Mouse (Mus musculus): ENCODE results near the gene Areg. TPM values are rescaled to one million over a fixed set of nuclear protein-coding genes. Genes with fewer than 3 reads are reported as not detected.
A peak's percentile ranks its signal among the peaks of the same experiment; 100 is the strongest.

The Areg gene
- 4.0 and 6.5 TPM in 2 replicates for polyA plus RNA-seq (2015; fragmentation: Nextera tagmentation; extraction: Ambion mirVana)

- peak within 1 kb of the TSS; percentile 56 for H3K4me3 ChIP-seq (replicated peaks; ENCODE audit: low read length)
- peaks cover 3% of the 10 kb centered on the region; the same call in 1 of the 2 replicates for H3K27me3 ChIP-seq (ENCODE audit: control insufficient read depth, insufficient read depth, low read length)
- no peaks in the 10 kb centered on the region for H3K36me3 ChIP-seq (ENCODE audit: control insufficient read depth, insufficient read depth, low read length)
- H3K9me3 ChIP-seq (replicated peaks; ENCODE audit: control insufficient read depth, low read length), result no peaks in the 10 kb centered on the region
- under 1% methylated on average over 44 of the region's 44 CpGs for WGBS
- peak; percentile 83 for ATAC-seq (ENCODE audit: insufficient read depth, low FRiP score)
- peak within 1 kb of the TSS; percentile 78 for H3K4me2 ChIP-seq (ENCODE audit: low read depth, low read length)
- no peak within 1 kb of the TSS for H3K27ac ChIP-seq (ENCODE audit: low read length)
- peak within 1 kb of the TSS; percentile 68 for H3K9ac ChIP-seq (ENCODE audit: low read length)
- H3K4me1 ChIP-seq (ENCODE audit: control insufficient read depth, insufficient read depth, low read length), result 0 out of 2 replicates have a peak, but pooled peaks cover 6% of the 10 kb centered on the region
These were observed at the start of gene Areg for GRCm38 (mm10) chr5:91139446-91139873. Gene Areg, plus strand, starts transcription at chr5:91139599.

GRCm38 (mm10) chr5:91090301-91090700 lies 49.1 kb upstream of the Areg start:
- H3K27ac ChIP-seq (ENCODE audit: low read length), result no peak overlapping the region
- no peak for ATAC-seq (ENCODE audit: insufficient read depth, low FRiP score)
- H3K27me3 ChIP-seq (ENCODE audit: control insufficient read depth, insufficient read depth, low read length), result no peaks in the 10 kb centered on the region
- H3K36me3 ChIP-seq (ENCODE audit: control insufficient read depth, insufficient read depth, low read length), result no peaks in the 10 kb centered on the region
- no peaks in the 10 kb centered on the region for H3K9me3 ChIP-seq (replicated peaks; ENCODE audit: control insufficient read depth, low read length)
- WGBS, result 81% methylated on average over 3 of the region's 3 CpGs
- no peak overlapping the region for H3K9ac ChIP-seq (ENCODE audit: low read length)
- no peak overlapping the region for H3K4me3 ChIP-seq (replicated peaks; ENCODE audit: low read length)
- no peak overlapping the region for H3K4me2 ChIP-seq (ENCODE audit: low read depth, low read length)
- H3K4me1 ChIP-seq (ENCODE audit: control insufficient read depth, insufficient read depth, low read length), result no peaks in the 10 kb centered on the region

GRCm38 (mm10) chr5:91097911-91098614 lies 41.3 kb upstream of the Areg start:
- peak overlapping the region; percentile 76 for H3K27ac ChIP-seq (ENCODE audit: low read length)
- H3K9ac ChIP-seq (ENCODE audit: low read length), result no peak overlapping the region

GRCm38 (mm10) chr5:91101742-91102141 lies 37.7 kb upstream of the Areg start:
- H3K9me3 ChIP-seq (replicated peaks; ENCODE audit: control insufficient read depth, low read length), result no peaks in the 10 kb centered on the region
- H3K36me3 ChIP-seq (ENCODE audit: control insufficient read depth, insufficient read depth, low read length), result no peaks in the 10 kb centered on the region
- 80% methylated on average over 5 of the region's 5 CpGs for WGBS
- H3K27ac ChIP-seq (ENCODE audit: low read length), result no peak overlapping the region
- no peak overlapping the region for H3K9ac ChIP-seq (ENCODE audit: low read length)
- no peak overlapping the region for H3K4me2 ChIP-seq (ENCODE audit: low read depth, low read length)
- no peak overlapping the region for H3K4me3 ChIP-seq (replicated peaks; ENCODE audit: low read length)
- no peaks in the 10 kb centered on the region for H3K27me3 ChIP-seq (ENCODE audit: control insufficient read depth, insufficient read depth, low read length)
- no peaks in the 10 kb centered on the region for H3K4me1 ChIP-seq (ENCODE audit: control insufficient read depth, insufficient read depth, low read length)
- 0 out of 2 replicates have a peak, but pooled peaks have one; percentile 17 for ATAC-seq (ENCODE audit: insufficient read depth, low FRiP score)

More at GRCm38 (mm10) chr5:91097911-91098614, 41.3 kb upstream of the Areg start:
- Histone ChIP-seq H3K9me3 (replicated peaks; ENCODE audit: control insufficient read depth, low read length) (no peaks in the 10 kb centered on the region), H3K27me3 (ENCODE audit: control insufficient read depth, insufficient read depth, low read length) (no peaks in the 10 kb centered on the region), H3K4me2 (ENCODE audit: low read depth, low read length) (no peak overlapping the region), H3K36me3 (ENCODE audit: control insufficient read depth, insufficient read depth, low read length) (no peaks in the 10 kb centered on the region), H3K4me1 (ENCODE audit: control insufficient read depth, insufficient read depth, low read length) (no peaks in the 10 kb centered on the region), H3K4me3 (replicated peaks; ENCODE audit: low read length) (no peak overlapping the region)
- peak; percentile 95 for ATAC-seq (ENCODE audit: insufficient read depth, low FRiP score)
- 67% methylated on average over 10 of the region's 10 CpGs for WGBS

- H3K4me3 ChIP-seq (replicated peaks; ENCODE audit: low read length), result no peak overlapping the region
- ATAC-seq (ENCODE audit: insufficient read depth, low FRiP score), result no peak
- H3K4me2 ChIP-seq (ENCODE audit: low read depth, low read length), result no peak overlapping the region
- no peak overlapping the region for H3K27ac ChIP-seq (ENCODE audit: low read length)
- no peaks in the 10 kb centered on the region for H3K27me3 ChIP-seq (ENCODE audit: control insufficient read depth, insufficient read depth, low read length)
- no peaks in the 10 kb centered on the region for H3K4me1 ChIP-seq (ENCODE audit: control insufficient read depth, insufficient read depth, low read length)
- H3K9me3 ChIP-seq (replicated peaks; ENCODE audit: control insufficient read depth, low read length), result no peaks in the 10 kb centered on the region
- H3K36me3 ChIP-seq (ENCODE audit: control insufficient read depth, insufficient read depth, low read length), result no peaks in the 10 kb centered on the region
- WGBS, result 72% methylated on average over 7 of the region's 7 CpGs
- no peak overlapping the region for H3K9ac ChIP-seq (ENCODE audit: low read length)
These were observed 35.3 kb upstream of the Areg start for GRCm38 (mm10) chr5:91103943-91104665.

- no peak overlapping the region for H3K27ac ChIP-seq (ENCODE audit: low read length)
- no peaks in the 10 kb centered on the region for H3K9me3 ChIP-seq (replicated peaks; ENCODE audit: control insufficient read depth, low read length)
- no peak overlapping the region for H3K4me2 ChIP-seq (ENCODE audit: low read depth, low read length)
- H3K36me3 ChIP-seq (ENCODE audit: control insufficient read depth, insufficient read depth, low read length), result no peaks in the 10 kb centered on the region
- H3K27me3 ChIP-seq (ENCODE audit: control insufficient read depth, insufficient read depth, low read length), result no peaks in the 10 kb centered on the region
- H3K4me1 ChIP-seq (ENCODE audit: control insufficient read depth, insufficient read depth, low read length), result peaks cover 4% of the 10 kb centered on the region; the same call in 1 of the 2 replicates
- H3K9ac ChIP-seq (ENCODE audit: low read length), result no peak overlapping the region
- H3K4me3 ChIP-seq (replicated peaks; ENCODE audit: low read length), result no peak overlapping the region
- 69% methylated on average over 5 of the region's 5 CpGs for WGBS
- no peak for ATAC-seq (ENCODE audit: insufficient read depth, low FRiP score)
These were observed 33.2 kb upstream of the Areg start for GRCm38 (mm10) chr5:91106248-91106647.

GRCm38 (mm10) chr5:91110023-91110670 lies 29.3 kb upstream of the Areg start:
- Histone ChIP-seq H3K36me3 (ENCODE audit: control insufficient read depth, insufficient read depth, low read length) (no peaks in the 10 kb centered on the region), H3K4me1 (ENCODE audit: control insufficient read depth, insufficient read depth, low read length) (peaks cover 5% of the 10 kb centered on the region; the same call in 1 of the 2 replicates), H3K4me2 (ENCODE audit: low read depth, low read length) (no peak overlapping the region), H3K27ac (ENCODE audit: low read length) (no peak overlapping the region), H3K9ac (ENCODE audit: low read length) (no peak overlapping the region), H3K4me3 (replicated peaks; ENCODE audit: low read length) (no peak overlapping the region), H3K27me3 (ENCODE audit: control insufficient read depth, insufficient read depth, low read length) (no peaks in the 10 kb centered on the region), H3K9me3 (replicated peaks; ENCODE audit: control insufficient read depth, low read length) (no peaks in the 10 kb centered on the region)
- WGBS, result 68% methylated on average over 6 of the region's 6 CpGs
- peak; percentile 72; the same call in 1 of the 2 replicates for ATAC-seq (ENCODE audit: insufficient read depth, low FRiP score)

GRCm38 (mm10) chr5:91111019-91111418 lies 28.4 kb upstream of the Areg start:
- 80% methylated on average over 8 of the region's 8 CpGs for WGBS
- Histone ChIP-seq H3K36me3 (ENCODE audit: control insufficient read depth, insufficient read depth, low read length) (no peaks in the 10 kb centered on the region), H3K9me3 (replicated peaks; ENCODE audit: control insufficient read depth, low read length) (no peaks in the 10 kb centered on the region), H3K4me2 (ENCODE audit: low read depth, low read length) (no peak overlapping the region), H3K9ac (ENCODE audit: low read length) (no peak overlapping the region), H3K4me3 (replicated peaks; ENCODE audit: low read length) (no peak overlapping the region), H3K27ac (ENCODE audit: low read length) (peak overlapping the region; percentile 19; the same call in 1 of the 2 replicates), H3K4me1 (ENCODE audit: control insufficient read depth, insufficient read depth, low read length) (peaks cover 5% of the 10 kb centered on the region; the same call in 1 of the 2 replicates), H3K27me3 (ENCODE audit: control insufficient read depth, insufficient read depth, low read length) (no peaks in the 10 kb centered on the region)
- peak; percentile 25; the same call in 1 of the 2 replicates for ATAC-seq (ENCODE audit: insufficient read depth, low FRiP score)
